11 mouse cellular contexts compared by ENCODE assay signal in genomic region chr19:46485847-46486246, GRCm38 (mm10). TPM values are rescaled to one million over a fixed set of nuclear protein-coding genes. Genes with fewer than 3 reads are reported as not detected.
DNase-seq lines count a peak whose midpoint lies in the region; ATAC-seq and TF ChIP-seq lines count a peak whose summit lies in the region.
"Had no signal": no experiment of that assay in that cellular context is flagged by ENCODE, and none has a peak within 500 bp of the region (broad histone marks: within the 10 kb centered on the region; RNA-seq: fewer than 3 reads in every experiment).

No protein-coding gene starts in this region.

- WGBS in forebrain, embryonic 12.5 days, result 86% methylated on average over 9 of the region's 9 CpGs
- WGBS in forebrain, embryonic 11.5 days, result 82% methylated on average over 9 of the region's 9 CpGs
- 79% methylated on average over 9 of the region's 9 CpGs for WGBS in hindbrain, postnatal 0 days
- WGBS in hindbrain, embryonic 13.5 days, result 73% methylated on average over 9 of the region's 9 CpGs

- DNase-seq in forebrain, embryonic 11.5 days (ENCODE audit: low spot score), result no peak
- DNase-seq in hindbrain, postnatal 0 days (ENCODE audit: low spot score), result no peak
- DNase-seq in thymus, postnatal 4 days, result peak; percentile 7
- no peak for DNase-seq in thymus, postnatal 25 days
- no peak for DNase-seq in right cerebral cortex, postnatal 14 days
- no peak for DNase-seq in frontal cortex, postnatal 10 days (ENCODE audit: low spot score in 2 of 2)
- DNase-seq: cerebellum, adult 8-10 months; thymus, postnatal 36 days had no signal

- 0 out of 2 replicates have a peak overlapping the region, but pooled peaks have one; percentile 31 for H3K27ac ChIP-seq in forebrain, embryonic 12.5 days
- no peak overlapping the region for H3K27ac ChIP-seq in forebrain, embryonic 11.5 days (ENCODE audit: low read depth, low read length)
- H3K27ac ChIP-seq in hindbrain, postnatal 0 days, result peak overlapping the region; percentile 83; the same call in 1 of the 2 replicates
- no peak overlapping the region for H3K27ac ChIP-seq in hindbrain, embryonic 13.5 days

- no peaks in the 10 kb centered on the region for H3K27me3 ChIP-seq in forebrain, embryonic 12.5 days
- no peaks in the 10 kb centered on the region for H3K27me3 ChIP-seq in forebrain, embryonic 11.5 days (ENCODE audit: control insufficient read depth, insufficient read depth, low read length)
- no peaks in the 10 kb centered on the region for H3K27me3 ChIP-seq in hindbrain, postnatal 0 days (ENCODE audit: insufficient read depth, low read length)
- no peaks in the 10 kb centered on the region for H3K27me3 ChIP-seq in hindbrain, embryonic 13.5 days

- no peak for ATAC-seq in forebrain, embryonic 12.5 days (ENCODE audit: low FRiP score)
- no peak for ATAC-seq in forebrain, embryonic 11.5 days (replicated peaks; ENCODE audit: low FRiP score)
- no peak for ATAC-seq in hindbrain, postnatal 0 days
- ATAC-seq in hindbrain, embryonic 13.5 days (ENCODE audit: low FRiP score), result no peak

- peaks cover 34% of the 10 kb centered on the region for H3K36me3 ChIP-seq in forebrain, embryonic 12.5 days (replicated peaks)
- H3K36me3 ChIP-seq in forebrain, embryonic 11.5 days (ENCODE audit: control insufficient read depth, insufficient read depth, low read length), result no peaks in the 10 kb centered on the region
- H3K36me3 ChIP-seq in hindbrain, postnatal 0 days (ENCODE audit: insufficient read depth, low read length), result 0 out of 2 replicates have a peak, but pooled peaks cover 12% of the 10 kb centered on the region
- H3K36me3 ChIP-seq in hindbrain, embryonic 13.5 days, result peaks cover 41% of the 10 kb centered on the region

- TF ChIP-seq CTCF in hindbrain, postnatal 0 days (IDR thresholded peaks at IDR 0.05; ENCODE audit: low read depth), result no peak

- no peak overlapping the region for H3K4me2 ChIP-seq in forebrain, embryonic 12.5 days
- H3K4me2 ChIP-seq in forebrain, embryonic 11.5 days (ENCODE audit: low read depth, low read length, severe bottlenecking), result no peak overlapping the region
- H3K4me2 ChIP-seq in hindbrain, postnatal 0 days (ENCODE audit: low read depth, low read length), result no peak overlapping the region
- no peak overlapping the region for H3K4me2 ChIP-seq in hindbrain, embryonic 13.5 days

- H3K4me1 ChIP-seq in forebrain, embryonic 12.5 days, result peaks cover 38% of the 10 kb centered on the region
- H3K4me1 ChIP-seq in forebrain, embryonic 11.5 days (replicated peaks; ENCODE audit: control insufficient read depth, insufficient read depth, low read length), result peaks cover 9% of the 10 kb centered on the region; the same call in 1 of the 2 replicates
- peaks cover 27% of the 10 kb centered on the region for H3K4me1 ChIP-seq in hindbrain, postnatal 0 days (ENCODE audit: insufficient read depth, low read length)
- peaks cover 43% of the 10 kb centered on the region for H3K4me1 ChIP-seq in hindbrain, embryonic 13.5 days (replicated peaks)

- no peaks in the 10 kb centered on the region for H3K9me3 ChIP-seq in forebrain, embryonic 12.5 days
- no peaks in the 10 kb centered on the region for H3K9me3 ChIP-seq in forebrain, embryonic 11.5 days (ENCODE audit: control insufficient read depth, low read length)
- no peaks in the 10 kb centered on the region for H3K9me3 ChIP-seq in hindbrain, postnatal 0 days (ENCODE audit: low read length)
- no peaks in the 10 kb centered on the region for H3K9me3 ChIP-seq in hindbrain, embryonic 13.5 days
- H3K9me3 ChIP-seq: G1E had no signal

- no peak overlapping the region for H3K9ac ChIP-seq in forebrain, embryonic 12.5 days
- no peak overlapping the region for H3K9ac ChIP-seq in forebrain, embryonic 11.5 days (ENCODE audit: low read length)
- H3K9ac ChIP-seq in hindbrain, postnatal 0 days (replicated peaks; ENCODE audit: low read length), result no peak overlapping the region
- H3K9ac ChIP-seq in hindbrain, embryonic 13.5 days, result no peak overlapping the region

- no peak overlapping the region for H3K4me3 ChIP-seq in forebrain, embryonic 12.5 days (replicated peaks)
- H3K4me3 ChIP-seq in forebrain, embryonic 11.5 days (ENCODE audit: low read depth, low read length), result no peak overlapping the region
- H3K4me3 ChIP-seq in hindbrain, postnatal 0 days (ENCODE audit: low read length), result no peak overlapping the region
- H3K4me3 ChIP-seq in hindbrain, embryonic 13.5 days, result no peak overlapping the region

RNA-seq across cellular contexts. Expression of gene Trim8, which starts 15.7 kb away (rescaled TPM):
- polyA plus RNA-seq in forebrain, embryonic 12.5 days (2016; fragmentation: Nextera tagmentation; extraction: Ambion mirVana), result 33.9 and 35.1 TPM in 2 replicates
- 30.7 and 39.5 TPM in 2 replicates for polyA plus RNA-seq in forebrain, embryonic 11.5 days (2014; fragmentation: Nextera tagmentation; extraction: Ambion mirVana)
- 108 and 115 TPM in 2 replicates for total RNA-seq in hindbrain, postnatal 0 days (2014; rRNA removed)
- polyA plus RNA-seq in hindbrain, postnatal 0 days (2015; fragmentation: Nextera tagmentation; extraction: Ambion mirVana), result 28.8 and 29.7 TPM in 2 replicates
- polyA plus RNA-seq in hindbrain, embryonic 13.5 days (2015; fragmentation: Nextera tagmentation; extraction: Ambion mirVana), result 29.7 and 31.6 TPM in 2 replicates

Comparison
In these comparisons a context has a peak if more than half of its experiments do, and no peak if none do; other contexts are left out.
1. H3K27ac ChIP-seq: peak in forebrain, embryonic 12.5 days (single experiment) and hindbrain, postnatal 0 days (single experiment); none in forebrain, embryonic 11.5 days (single experiment) and hindbrain, embryonic 13.5 days (single experiment).